Mouse (Mus musculus): ENCODE results near the gene Rap1gap2. TPM values are rescaled to one million over a fixed set of nuclear protein-coding genes. Genes with fewer than 3 reads are reported as not detected.

The Rap1gap2 gene
- polyA plus RNA-seq, 1 experiment from 2014 or later: 1.4 TPM

- no peaks in the 10 kb centered on the region for H3K9me3 ChIP-seq (replicated peaks)
- no peak overlapping the region for H3K9ac ChIP-seq
- H3K4me3 ChIP-seq: no peak overlapping the region
- H3K27me3 ChIP-seq (replicated peaks): no peaks in the 10 kb centered on the region
- H3K4me2 ChIP-seq: no peak overlapping the region
- H3K27ac ChIP-seq: no peak overlapping the region
- no peaks in the 10 kb centered on the region; the same call in 1 of the 2 replicates for H3K4me1 ChIP-seq
- no peak for ATAC-seq
- no peaks in the 10 kb centered on the region for H3K36me3 ChIP-seq
- WGBS (ENCODE audit: insufficient replicate concordance): 69% methylated on average over 4 of the region's 4 CpGs
These were observed 200.9 kb downstream of the Rap1gap2 start for GRCm38 (mm10) chr11:74409757-74410174.

GRCm38 (mm10) chr11:74409447-74409754, 201.3 kb downstream of the Rap1gap2 start:
- 71% methylated on average over 5 of the region's 5 CpGs for WGBS (ENCODE audit: insufficient replicate concordance)
- no peaks in the 10 kb centered on the region for H3K36me3 ChIP-seq
- no peaks in the 10 kb centered on the region for H3K27me3 ChIP-seq (replicated peaks)
- H3K4me2 ChIP-seq: no peak overlapping the region
- H3K4me1 ChIP-seq: no peaks in the 10 kb centered on the region; the same call in 1 of the 2 replicates
- no peak for ATAC-seq
- no peak overlapping the region for H3K4me3 ChIP-seq
- H3K9ac ChIP-seq: no peak overlapping the region
- no peak overlapping the region for H3K27ac ChIP-seq
- no peaks in the 10 kb centered on the region for H3K9me3 ChIP-seq (replicated peaks)

GRCm38 (mm10) chr11:74408587-74409446, 201.9 kb downstream of the Rap1gap2 start:
- WGBS (ENCODE audit: insufficient replicate concordance): 58% methylated on average over 4 of the region's 4 CpGs
- no peaks in the 10 kb centered on the region for H3K27me3 ChIP-seq (replicated peaks)
- no peak overlapping the region for H3K27ac ChIP-seq
- no peak; the same call in 1 of the 2 replicates for ATAC-seq
- no peaks in the 10 kb centered on the region; the same call in 1 of the 2 replicates for H3K4me1 ChIP-seq
- H3K4me3 ChIP-seq: no peak overlapping the region
- no peaks in the 10 kb centered on the region for H3K36me3 ChIP-seq
- H3K4me2 ChIP-seq: no peak overlapping the region
- H3K9me3 ChIP-seq (replicated peaks): no peaks in the 10 kb centered on the region
- H3K9ac ChIP-seq: no peak overlapping the region

- 64% methylated on average over 7 of the region's 7 CpGs for WGBS (ENCODE audit: insufficient replicate concordance)
- H3K4me3 ChIP-seq: no peak overlapping the region
- no peak for ATAC-seq
- no peaks in the 10 kb centered on the region for H3K36me3 ChIP-seq
- no peaks in the 10 kb centered on the region; the same call in 1 of the 2 replicates for H3K4me1 ChIP-seq
- H3K27ac ChIP-seq: no peak overlapping the region
- H3K4me2 ChIP-seq: no peak overlapping the region
- H3K9ac ChIP-seq: no peak overlapping the region
- H3K27me3 ChIP-seq (replicated peaks): no peaks in the 10 kb centered on the region
- H3K9me3 ChIP-seq (replicated peaks): no peaks in the 10 kb centered on the region
These were observed 205.5 kb downstream of the Rap1gap2 start for GRCm38 (mm10) chr11:74405201-74405600.

GRCm38 (mm10) chr11:74404216-74404615, 206.5 kb downstream of the Rap1gap2 start:
- Histone ChIP-seq H3K4me3 (no peak overlapping the region), H3K4me1 (no peaks in the 10 kb centered on the region), H3K9me3 (replicated peaks) (no peaks in the 10 kb centered on the region), H3K9ac (no peak overlapping the region), H3K27ac (no peak overlapping the region), H3K4me2 (no peak overlapping the region), H3K27me3 (replicated peaks) (no peaks in the 10 kb centered on the region), H3K36me3 (no peaks in the 10 kb centered on the region)
- 46% methylated on average over 2 of the region's 2 CpGs for WGBS (ENCODE audit: insufficient replicate concordance)
- ATAC-seq: no peak

GRCm38 (mm10) chr11:74402126-74402525, 208.6 kb downstream of the Rap1gap2 start:
- no peaks in the 10 kb centered on the region for H3K4me1 ChIP-seq
- no peaks in the 10 kb centered on the region for H3K27me3 ChIP-seq (replicated peaks)
- H3K27ac ChIP-seq: no peak overlapping the region
- H3K9me3 ChIP-seq (replicated peaks): no peaks in the 10 kb centered on the region
- no peak overlapping the region for H3K4me3 ChIP-seq
- no peak overlapping the region for H3K9ac ChIP-seq
- ATAC-seq: no peak
- whole genome bisulfite sequencing (ENCODE audit: insufficient replicate concordance): 27% methylated on average over 2 of the region's 2 CpGs
- no peaks in the 10 kb centered on the region for H3K36me3 ChIP-seq
- H3K4me2 ChIP-seq: no peak overlapping the region

- H3K4me1 ChIP-seq: 0 out of 2 replicates have a peak, but pooled peaks cover 5% of the 10 kb centered on the region
- WGBS (ENCODE audit: insufficient replicate concordance): 58% methylated on average over 18 of the region's 18 CpGs
- no peak overlapping the region for H3K4me3 ChIP-seq
- no peaks in the 10 kb centered on the region for H3K9me3 ChIP-seq (replicated peaks)
- no peaks in the 10 kb centered on the region for H3K36me3 ChIP-seq
- H3K4me2 ChIP-seq: no peak overlapping the region
- no peak overlapping the region for H3K27ac ChIP-seq
- ATAC-seq: no peak
- no peak overlapping the region for H3K9ac ChIP-seq
- no peaks in the 10 kb centered on the region for H3K27me3 ChIP-seq (replicated peaks)
These were observed 215.1 kb downstream of the Rap1gap2 start for GRCm38 (mm10) chr11:74395583-74395982.

- Histone ChIP-seq H3K4me3 (no peak overlapping the region), H3K27me3 (replicated peaks) (no peaks in the 10 kb centered on the region), H3K27ac (no peak overlapping the region), H3K9me3 (replicated peaks) (no peaks in the 10 kb centered on the region), H3K4me2 (no peak overlapping the region), H3K36me3 (no peaks in the 10 kb centered on the region), H3K4me1 (0 out of 2 replicates have a peak, but pooled peaks cover 5% of the 10 kb centered on the region), H3K9ac (no peak overlapping the region)
- 56% methylated on average over 5 of the region's 5 CpGs for WGBS (ENCODE audit: insufficient replicate concordance)
- peak; percentile 71 for ATAC-seq
These were observed 217.2 kb downstream of the Rap1gap2 start for GRCm38 (mm10) chr11:74393489-74393888.

GRCm38 (mm10) chr11:74392903-74393302, 217.8 kb downstream of the Rap1gap2 start:
- Histone ChIP-seq H3K27me3 (replicated peaks) (no peaks in the 10 kb centered on the region), H3K9ac (no peak overlapping the region), H3K9me3 (replicated peaks) (no peaks in the 10 kb centered on the region), H3K27ac (no peak overlapping the region), H3K36me3 (no peaks in the 10 kb centered on the region), H3K4me1 (0 out of 2 replicates have a peak, but pooled peaks cover 5% of the 10 kb centered on the region), H3K4me2 (no peak overlapping the region), H3K4me3 (no peak overlapping the region)
- ATAC-seq: no peak
- 64% methylated on average over 6 of the region's 6 CpGs for WGBS (ENCODE audit: insufficient replicate concordance)

GRCm38 (mm10) chr11:74391899-74392298, 218.8 kb downstream of the Rap1gap2 start:
- H3K4me3 ChIP-seq: no peak overlapping the region
- H3K4me1 ChIP-seq: 0 out of 2 replicates have a peak, but pooled peaks cover 5% of the 10 kb centered on the region
- no peak overlapping the region for H3K4me2 ChIP-seq
- no peak; the same call in 1 of the 2 replicates for ATAC-seq
- 65% methylated on average over 11 of the region's 11 CpGs for WGBS (ENCODE audit: insufficient replicate concordance)
- H3K27ac ChIP-seq: no peak overlapping the region
- H3K27me3 ChIP-seq (replicated peaks): no peaks in the 10 kb centered on the region
- H3K9ac ChIP-seq: no peak overlapping the region
- H3K9me3 ChIP-seq (replicated peaks): no peaks in the 10 kb centered on the region
- H3K36me3 ChIP-seq: peaks cover 4% of the 10 kb centered on the region; the same call in 1 of the 2 replicates

- no peaks in the 10 kb centered on the region for H3K4me1 ChIP-seq
- H3K4me2 ChIP-seq: no peak overlapping the region
- H3K36me3 ChIP-seq: peaks cover 4% of the 10 kb centered on the region; the same call in 1 of the 2 replicates
- no peak overlapping the region for H3K4me3 ChIP-seq
- no peak for ATAC-seq
- H3K9me3 ChIP-seq (replicated peaks): no peaks in the 10 kb centered on the region
- H3K27ac ChIP-seq: no peak overlapping the region
- WGBS (ENCODE audit: insufficient replicate concordance): 71% methylated on average over 5 of the region's 5 CpGs
- H3K9ac ChIP-seq: no peak overlapping the region
- no peaks in the 10 kb centered on the region for H3K27me3 ChIP-seq (replicated peaks)
These were observed 223.5 kb downstream of the Rap1gap2 start for GRCm38 (mm10) chr11:74387203-74387602.

- no peaks in the 10 kb centered on the region for H3K4me1 ChIP-seq
- ATAC-seq: no peak
- no peaks in the 10 kb centered on the region for H3K27me3 ChIP-seq (replicated peaks)
- H3K4me2 ChIP-seq: no peak overlapping the region
- no peaks in the 10 kb centered on the region for H3K9me3 ChIP-seq (replicated peaks)
- H3K4me3 ChIP-seq: no peak overlapping the region
- no peak overlapping the region for H3K9ac ChIP-seq
- 74% methylated on average over 9 of the region's 9 CpGs for WGBS (ENCODE audit: insufficient replicate concordance)
- no peak overlapping the region for H3K27ac ChIP-seq
- peaks cover 4% of the 10 kb centered on the region; the same call in 1 of the 2 replicates for H3K36me3 ChIP-seq
These were observed 225.0 kb downstream of the Rap1gap2 start for GRCm38 (mm10) chr11:74385674-74386073.
